Mouse (Mus musculus) G1E (cell line): ENCODE data around the gene Ncor2.

Experiments
- CTCF ChIP-seq: IDR thresholded peaks from 2 replicates; pipeline ENCODE4 v1.5.1; 2012; ENCODE audit warnings: low read depth, low read length, inconsistent platforms, mixed read lengths
- GATA1 ChIP-seq: IDR thresholded peaks from 2 replicates; pipeline ENCODE4 v1.6.1; 2012; ENCODE audit warnings: borderline replicate concordance, low read length, inconsistent platforms, mixed read lengths
- GATA2 ChIP-seq: IDR thresholded peaks from 2 replicates; pipeline ENCODE4 v1.6.1; 2012; ENCODE audit warnings: low read depth, low read length, inconsistent platforms, borderline replicate concordance
- POLR2AphosphoS5 ChIP-seq: IDR thresholded peaks from 2 replicates; pipeline ENCODE4 v1.6.1; 2012; ENCODE audit warnings: low read depth, low read length, inconsistent platforms; ENCODE audit not compliant: insufficient replicate concordance
- TAL1 ChIP-seq: conservative IDR thresholded peaks from 2 replicates; pipeline ENCODE4 v1.6.1; 2012; ENCODE audit warnings: low read depth, low read length, inconsistent platforms, mixed read lengths

DNA sequence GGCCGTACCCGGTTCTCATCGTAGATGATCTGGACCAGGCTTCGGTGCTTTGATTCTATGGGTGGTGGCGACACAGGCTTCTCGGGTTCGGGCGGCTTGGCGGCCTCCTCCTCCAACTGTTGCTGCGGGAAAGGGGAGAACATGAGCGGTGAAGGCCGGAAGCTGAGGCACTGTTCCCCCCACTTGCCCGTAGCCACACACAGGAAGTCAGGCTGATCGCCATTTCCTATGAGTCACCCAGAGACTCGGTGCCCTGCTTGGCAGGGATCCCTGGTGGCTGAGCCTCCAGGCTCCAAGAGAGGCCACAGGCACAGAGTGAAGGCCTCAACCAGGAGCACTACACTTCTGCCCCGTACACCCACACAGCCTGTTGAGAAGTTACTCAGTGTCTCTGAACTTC, 72.8 kb downstream of the Ncor2 start:
- TF ChIP-seq CTCF (no peak), TAL1 (no peak), POLR2AphosphoS5 (no peak), GATA1 (no peak), GATA2 (no peak)
